Mouse (Mus musculus) limb, embryonic 10.5 days (tissue): ENCODE measurements around the gene Rhpn2. TPM values are rescaled to one million over a fixed set of nuclear protein-coding genes. Genes with fewer than 3 reads are reported as not detected.
A peak's percentile ranks its signal among the peaks of the same experiment; 100 is the strongest.

Experiments
- DNase-seq: peaks from one replicate; pipeline ENCODE4 v3.0.0-alpha.2; 2017; ENCODE audit warnings: low spot score
- H3K27ac ChIP-seq: fragments of 300-500 bp; sonication (generic); 2 replicates; pipeline ENCODE4 v1.5.1; 2016; ENCODE audit warnings: mild to moderate bottlenecking
- H3K27me3 ChIP-seq: fragments of 300-500 bp; sonication (generic); 2 replicates; pipeline ENCODE4 v1.6.1; 2016; ENCODE audit warnings: low read depth, mild to moderate bottlenecking; ENCODE audit not compliant: poor library complexity, severe bottlenecking
- H3K36me3 ChIP-seq: fragments of 300-500 bp; sonication (generic); 2 replicates; pipeline ENCODE4 v1.6.1; 2016; ENCODE audit warnings: mild to moderate bottlenecking, moderate library complexity
- H3K4me1 ChIP-seq: fragments of 300-500 bp; sonication (generic); 2 replicates; pipeline ENCODE4 v1.6.1; 2016
- H3K4me3 ChIP-seq: fragments of 300-500 bp; sonication (generic); 2 replicates; pipeline ENCODE4 v1.5.1; 2016; ENCODE audit warnings: mild to moderate bottlenecking, moderate library complexity
- H3K9me3 ChIP-seq: fragments of 300-500 bp; sonication (generic); replicated peaks from 2 replicates; pipeline ENCODE4 v1.6.1; 2016; ENCODE audit warnings: mild to moderate bottlenecking
- WGBS: fragments of 180-500 bp; shearing (Covaris S2); methylation state at CpG from one replicate; pipeline ENCODE4 v1.1.7; 2016; 5-methylcytosine and 5-hydroxymethylcytosine counted together
- polyA plus RNA-seq: library from polyadenylated mRNA; unstranded; fragments of >200 nt; fragmentation: Nextera tagmentation; extraction: Ambion mirVana; gene quantifications from 2 replicates; pipeline ENCODE4 v1.2.1, GENCODE M21; 2016

Rhpn2 gene
- polyA plus RNA-seq, 1 experiment from 2014 or later, result 3.2 TPM

- no peak for DNase-seq
- no peaks in the 10 kb centered on the region for H3K27me3 ChIP-seq
- WGBS, result 94% methylated on average over 15 of the region's 15 CpGs
Measured at GRCm38 (mm10) chr7:35353306-35353705, 19.3 kb downstream of the Rhpn2 start.

GRCm38 (mm10) chr7:35355303-35355872, 21.4 kb downstream of the Rhpn2 start:
- 49% methylated on average over 5 of the region's 5 CpGs for WGBS
- H3K27me3 ChIP-seq, result no peaks in the 10 kb centered on the region
- H3K4me1 ChIP-seq, result peaks cover 5% of the 10 kb centered on the region; the same call in 1 of the 2 replicates
- no peak overlapping the region for H3K27ac ChIP-seq
- no peaks in the 10 kb centered on the region for H3K9me3 ChIP-seq
- no peak for DNase-seq
- no peaks in the 10 kb centered on the region for H3K36me3 ChIP-seq
- no peak overlapping the region for H3K4me3 ChIP-seq

More at GRCm38 (mm10) chr7:35353306-35353705, 19.3 kb downstream of the Rhpn2 start:
- Histone ChIP-seq H3K9me3 (no peaks in the 10 kb centered on the region), H3K4me1 (peaks cover 5% of the 10 kb centered on the region; the same call in 1 of the 2 replicates), H3K4me3 (no peak overlapping the region), H3K27ac (no peak overlapping the region), H3K36me3 (no peaks in the 10 kb centered on the region)

- no peaks in the 10 kb centered on the region for H3K27me3 ChIP-seq
- no peaks in the 10 kb centered on the region for H3K9me3 ChIP-seq
- no peak overlapping the region for H3K27ac ChIP-seq
- peaks cover 12% of the 10 kb centered on the region for H3K4me1 ChIP-seq
- 92% methylated on average over 12 of the region's 12 CpGs for WGBS
- no peaks in the 10 kb centered on the region for H3K36me3 ChIP-seq
- DNase-seq, result no peak
- no peak overlapping the region for H3K4me3 ChIP-seq
Measured at GRCm38 (mm10) chr7:35357621-35358020, 23.7 kb downstream of the Rhpn2 start.

GRCm38 (mm10) chr7:35362253-35362652, 28.3 kb downstream of the Rhpn2 start:
- no peak for DNase-seq
- Histone ChIP-seq H3K4me1 (peaks cover 20% of the 10 kb centered on the region), H3K27me3 (no peaks in the 10 kb centered on the region), H3K9me3 (no peaks in the 10 kb centered on the region), H3K4me3 (no peak overlapping the region), H3K27ac (no peak overlapping the region), H3K36me3 (no peaks in the 10 kb centered on the region)
- WGBS, result 79% methylated on average over 5 of the region's 5 CpGs

- peak overlapping the region; percentile 15; the same call in 1 of the 2 replicates for H3K27ac ChIP-seq
- H3K9me3 ChIP-seq, result no peaks in the 10 kb centered on the region
Measured at GRCm38 (mm10) chr7:35362868-35363267, 28.9 kb downstream of the Rhpn2 start.

DNA sequence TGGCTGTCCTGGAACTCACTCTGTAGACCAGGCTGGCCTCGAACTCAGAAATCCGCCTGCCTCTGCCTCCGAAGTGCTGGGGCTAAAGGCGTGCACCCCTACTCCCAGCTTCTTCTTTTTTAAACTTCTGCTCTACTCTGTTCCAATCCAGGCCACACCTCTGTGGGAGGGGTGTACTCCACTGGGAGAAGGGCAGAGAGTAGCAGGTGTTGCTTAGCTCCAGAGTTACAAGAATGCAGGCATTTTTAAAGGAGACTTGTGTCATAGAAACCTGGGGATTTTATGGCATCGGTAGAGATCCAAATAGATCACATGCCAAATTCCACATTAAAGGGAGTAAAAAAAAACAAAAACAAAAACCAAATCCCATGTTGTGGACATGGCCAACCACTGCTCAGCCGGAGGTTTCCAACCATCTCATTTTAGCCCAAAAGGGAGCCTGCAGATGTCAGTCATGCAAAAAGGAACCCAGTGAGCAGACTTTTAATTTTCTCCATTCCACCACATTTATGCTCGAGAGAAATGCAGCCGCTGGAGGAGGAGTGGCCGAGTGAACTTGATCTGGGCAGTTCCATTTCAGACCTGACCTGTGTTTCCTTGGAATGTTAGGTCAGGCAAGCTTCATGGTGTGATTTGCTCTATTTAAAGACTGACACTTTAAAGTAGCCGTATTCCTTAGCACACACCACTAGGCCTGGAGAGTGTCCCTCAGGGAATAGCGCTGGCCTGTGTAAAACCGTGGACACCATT, 31.4 kb downstream of the Rhpn2 start:
- DNase-seq, result no peak
- WGBS, result 81% methylated on average over 12 of the region's 12 CpGs
- no peak overlapping the region for H3K27ac ChIP-seq

More at GRCm38 (mm10) chr7:35362868-35363267, 28.9 kb downstream of the Rhpn2 start:
- Histone ChIP-seq H3K27me3 (no peaks in the 10 kb centered on the region), H3K36me3 (no peaks in the 10 kb centered on the region), H3K4me1 (peaks cover 20% of the 10 kb centered on the region), H3K4me3 (no peak overlapping the region)
- WGBS, result 66% methylated on average over 5 of the region's 5 CpGs
- no peak for DNase-seq

DNA sequence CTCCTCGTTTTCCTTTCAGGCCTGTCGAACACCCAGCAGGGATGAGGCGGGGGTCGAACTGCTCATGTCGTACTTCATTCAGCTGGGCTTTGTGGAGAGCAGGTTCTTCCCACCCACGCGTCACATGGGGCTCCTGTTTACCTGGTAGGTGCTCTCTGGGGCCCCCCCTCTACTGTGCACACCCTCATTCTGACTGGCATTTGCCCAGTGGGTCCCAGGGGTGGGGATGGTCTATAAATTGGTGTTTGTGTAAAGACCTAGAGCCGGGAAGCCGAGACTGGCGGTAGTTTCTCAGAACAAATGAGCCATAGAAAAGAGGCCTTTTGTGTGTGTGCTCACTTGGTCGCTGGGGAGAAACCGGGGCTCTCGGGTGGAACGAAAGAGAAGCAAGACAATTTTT, 37.1 kb downstream of the Rhpn2 start:
- WGBS, result 87% methylated on average over 14 of the region's 14 CpGs
- no peak for DNase-seq

More for the DNA sequence above, 31.4 kb downstream of the Rhpn2 start:
- Histone ChIP-seq H3K4me1 (peaks cover 20% of the 10 kb centered on the region), H3K27me3 (no peaks in the 10 kb centered on the region), H3K4me3 (no peak overlapping the region), H3K9me3 (no peaks in the 10 kb centered on the region), H3K36me3 (no peaks in the 10 kb centered on the region)

GRCm38 (mm10) chr7:35372483-35373017, 38.6 kb downstream of the Rhpn2 start:
- Histone ChIP-seq H3K9me3 (no peaks in the 10 kb centered on the region), H3K27me3 (no peaks in the 10 kb centered on the region), H3K4me1 (no peaks in the 10 kb centered on the region), H3K36me3 (no peaks in the 10 kb centered on the region), H3K4me3 (no peak overlapping the region), H3K27ac (no peak overlapping the region)
- 94% methylated on average over 14 of the region's 14 CpGs for WGBS
- no peak for DNase-seq

More for the DNA sequence above, 37.1 kb downstream of the Rhpn2 start:
- no peaks in the 10 kb centered on the region for H3K36me3 ChIP-seq
- no peaks in the 10 kb centered on the region for H3K4me1 ChIP-seq
- no peaks in the 10 kb centered on the region for H3K9me3 ChIP-seq
- no peaks in the 10 kb centered on the region for H3K27me3 ChIP-seq
- H3K27ac ChIP-seq, result no peak overlapping the region
- no peak overlapping the region for H3K4me3 ChIP-seq

DNA sequence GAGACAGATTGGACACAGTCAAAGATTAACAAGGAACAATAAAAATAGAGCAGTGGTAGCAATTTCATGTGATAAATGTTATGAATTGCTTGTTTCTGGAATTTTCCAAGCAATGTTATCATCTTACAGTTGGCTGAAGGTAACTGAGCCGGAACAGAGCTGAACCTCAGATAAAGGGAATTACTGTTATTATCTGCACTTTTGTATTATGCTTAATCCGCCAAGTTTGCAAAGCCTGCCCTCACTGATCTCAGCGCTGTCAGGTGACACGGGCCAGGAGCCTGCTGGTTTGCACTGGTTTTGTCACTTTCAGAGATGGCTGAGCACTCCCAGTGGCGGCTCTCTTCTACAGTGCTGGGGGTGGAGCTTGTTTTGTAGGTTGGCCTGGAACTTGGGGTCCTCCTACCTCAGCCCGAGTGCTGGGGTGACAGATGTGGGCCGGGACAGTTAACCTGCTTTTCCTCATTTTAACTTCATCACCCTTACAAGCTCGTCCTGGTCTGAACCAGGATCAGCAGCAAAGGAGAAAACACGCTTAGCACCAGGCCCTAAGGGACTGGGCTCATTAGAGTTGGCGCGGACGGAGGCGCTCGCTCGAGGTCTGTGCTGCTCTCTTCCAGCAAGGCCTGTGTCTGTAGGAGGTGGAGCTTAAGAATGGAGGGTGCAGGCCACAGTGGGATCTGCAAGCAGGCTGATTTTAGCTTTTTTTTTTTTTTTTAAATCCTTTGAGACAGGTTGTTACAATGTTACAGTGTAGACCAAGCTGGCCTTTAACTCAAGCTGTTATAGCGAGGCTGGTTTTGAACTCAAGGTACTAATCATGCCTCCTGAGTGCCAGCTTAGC, 39.4 kb downstream of the Rhpn2 start:
- no peaks in the 10 kb centered on the region for H3K4me1 ChIP-seq
- H3K27ac ChIP-seq, result 0 out of 2 replicates have a peak overlapping the region, but pooled peaks have one; percentile 17
- no peaks in the 10 kb centered on the region for H3K9me3 ChIP-seq
- no peak for DNase-seq
- WGBS, result 73% methylated on average over 16 of the region's 16 CpGs
- H3K27me3 ChIP-seq, result no peaks in the 10 kb centered on the region
- H3K4me3 ChIP-seq, result no peak overlapping the region
- no peaks in the 10 kb centered on the region for H3K36me3 ChIP-seq

DNA sequence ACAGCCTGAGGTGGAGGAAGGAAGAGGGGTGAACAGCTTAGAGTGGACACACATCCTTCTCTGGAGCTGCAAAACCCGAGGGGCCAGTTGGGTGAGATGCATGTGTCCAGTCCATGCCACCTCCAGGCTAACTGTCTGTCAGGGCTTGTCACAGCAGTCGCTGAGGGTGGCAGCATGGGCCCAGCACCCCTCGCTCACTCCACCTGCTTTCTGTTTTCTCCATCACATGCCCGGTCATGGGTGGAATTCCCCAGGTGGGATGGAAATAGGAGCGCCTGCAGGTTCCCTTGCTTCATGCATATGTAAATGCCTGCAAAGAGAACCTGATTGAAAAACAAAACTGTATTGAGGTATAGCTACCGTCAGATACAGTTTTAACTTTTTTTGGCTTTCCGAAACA, 40.3 kb downstream of the Rhpn2 start:
- Histone ChIP-seq H3K27ac (no peak overlapping the region), H3K4me1 (no peaks in the 10 kb centered on the region; the same call in 1 of the 2 replicates), H3K27me3 (no peaks in the 10 kb centered on the region), H3K36me3 (no peaks in the 10 kb centered on the region), H3K4me3 (no peak overlapping the region), H3K9me3 (no peaks in the 10 kb centered on the region)
- 89% methylated on average over 7 of the region's 7 CpGs for WGBS
- no peak for DNase-seq

DNA sequence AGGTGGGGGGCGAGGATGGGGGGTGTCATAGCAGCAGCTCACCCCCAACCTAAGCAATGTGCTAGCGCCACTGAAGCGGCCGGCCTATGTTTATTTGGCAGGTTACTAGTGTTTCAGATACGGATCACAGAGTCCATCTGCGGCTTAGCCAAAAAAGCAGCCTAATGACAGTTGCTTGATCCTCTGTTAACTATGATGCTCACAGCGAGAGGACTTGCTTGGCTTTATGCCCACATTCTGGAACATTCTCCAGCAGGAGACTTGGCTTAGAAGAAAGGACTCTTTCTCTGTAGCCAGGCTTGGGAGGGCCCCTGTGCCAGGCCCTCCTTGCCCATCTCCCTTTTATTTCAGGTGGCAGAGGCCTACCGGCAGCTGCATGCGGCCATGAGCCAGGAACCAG, 42.7 kb downstream of the Rhpn2 start:
- WGBS, result 95% methylated on average over 9 of the region's 9 CpGs
- no peak for DNase-seq

DNA sequence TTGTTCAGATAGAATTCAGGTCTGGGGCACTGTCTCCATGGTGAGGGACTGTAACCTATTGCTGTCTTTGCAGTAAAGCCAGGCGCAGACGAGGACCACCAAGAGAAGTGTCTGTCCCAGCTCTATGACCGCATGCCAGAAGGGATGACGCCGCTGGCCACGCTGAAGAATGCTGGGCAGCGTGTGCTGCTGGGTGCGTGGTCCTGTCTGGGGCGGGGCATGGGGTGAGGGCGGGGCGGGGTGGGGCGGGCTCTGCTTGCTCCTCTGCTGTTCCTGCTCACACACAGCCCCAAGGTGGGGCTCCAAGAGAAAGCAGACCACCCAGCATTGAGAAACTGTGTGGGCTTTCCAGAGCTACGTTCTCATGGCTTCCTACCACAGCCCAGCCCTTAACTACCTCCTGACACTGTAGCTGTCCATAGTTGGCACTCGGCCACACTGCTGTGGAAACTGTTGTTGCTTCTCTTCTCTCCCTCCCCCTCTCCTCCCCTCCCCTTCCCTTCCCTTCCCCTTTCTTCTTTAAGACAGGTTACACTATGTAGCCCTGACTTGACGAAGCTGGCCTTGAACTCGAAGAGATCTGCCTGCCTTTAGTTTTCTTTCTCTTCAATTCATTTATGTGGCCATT, 45.6 kb downstream of the Rhpn2 start:
- no peak for DNase-seq
- no peaks in the 10 kb centered on the region for H3K9me3 ChIP-seq
- no peak overlapping the region for H3K4me3 ChIP-seq
- H3K4me1 ChIP-seq, result peaks cover 3% of the 10 kb centered on the region; the same call in 1 of the 2 replicates
- 50% methylated on average over 16 of the region's 16 CpGs for WGBS
- H3K36me3 ChIP-seq, result no peaks in the 10 kb centered on the region
- H3K27me3 ChIP-seq, result no peaks in the 10 kb centered on the region
- no peak overlapping the region for H3K27ac ChIP-seq

More for the DNA sequence above, 42.7 kb downstream of the Rhpn2 start:
- no peak overlapping the region for H3K4me3 ChIP-seq
- H3K36me3 ChIP-seq, result no peaks in the 10 kb centered on the region
- no peaks in the 10 kb centered on the region for H3K27me3 ChIP-seq
- H3K9me3 ChIP-seq, result no peaks in the 10 kb centered on the region
- H3K27ac ChIP-seq, result no peak overlapping the region
- H3K4me1 ChIP-seq, result peaks cover 3% of the 10 kb centered on the region; the same call in 1 of the 2 replicates
